Mouse (Mus musculus): ENCODE results near the gene Lrriq3. TPM values are rescaled to one million over a fixed set of nuclear protein-coding genes. Genes with fewer than 3 reads are reported as not detected.
A peak's percentile ranks its signal among the peaks of the same experiment; 100 is the strongest.

The Lrriq3 gene
- polyA plus RNA-seq, 1 experiment from 2014 or later, result 0.74 TPM

DNA sequence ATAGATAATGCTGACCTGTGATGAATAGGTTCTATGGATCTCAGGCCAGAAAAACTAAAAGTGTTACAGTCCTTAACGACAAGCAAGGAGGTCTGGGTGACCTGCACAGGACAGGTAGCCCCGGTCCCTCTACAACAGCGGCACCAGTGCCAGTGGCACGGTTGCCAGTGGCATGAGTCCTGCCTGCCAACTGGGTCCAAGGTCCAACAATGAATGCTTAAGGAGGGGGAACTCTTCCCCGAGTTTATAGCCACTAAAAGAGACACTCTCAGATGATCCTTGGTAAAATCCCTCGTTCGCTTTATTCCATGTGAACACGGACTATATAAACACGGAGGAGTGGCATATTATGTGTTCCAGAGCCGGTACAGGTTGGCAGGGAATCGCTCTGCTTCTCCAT lies 47.8 kb downstream of the Lrriq3 start:
- WGBS, result 85% methylated on average over 11 of the region's 11 CpGs
- H3K36me3 ChIP-seq, result no peaks in the 10 kb centered on the region

DNA sequence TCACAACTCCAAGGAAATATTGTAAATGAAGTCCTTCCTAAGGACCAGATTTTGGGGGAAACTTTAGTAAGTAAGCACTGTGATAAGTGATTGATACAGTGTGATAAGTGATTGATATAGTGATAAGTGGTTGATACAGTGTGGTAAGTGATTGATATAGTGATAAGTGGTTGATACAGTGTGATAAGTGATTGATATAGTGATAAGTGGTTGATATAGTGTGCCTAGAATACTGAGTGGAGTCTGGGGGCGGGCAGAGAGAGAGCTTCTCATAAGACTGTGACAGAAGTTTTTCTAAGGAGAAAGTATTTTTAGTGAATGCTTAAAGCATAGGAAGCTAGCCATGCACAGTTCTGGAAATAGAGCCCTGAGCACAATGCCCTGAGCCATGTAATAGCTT lies 51.1 kb downstream of the Lrriq3 start:
- Histone ChIP-seq H3K27me3 (ENCODE audit: insufficient read depth, poor library complexity, severe bottlenecking) (no peaks in the 10 kb centered on the region), H3K9me3 (no peaks in the 10 kb centered on the region), H3K4me1 (no peaks in the 10 kb centered on the region), H3K4me3 (no peak overlapping the region), H3K36me3 (no peaks in the 10 kb centered on the region), H3K27ac (no peak overlapping the region)
- DNase-seq (ENCODE audit: low spot score), result no peak
- WGBS, result 78% methylated on average over 1 of the region's 1 CpGs

More for the DNA sequence above, 47.8 kb downstream of the Lrriq3 start:
- DNase-seq (ENCODE audit: low spot score), result no peak
- Histone ChIP-seq H3K27ac (no peak overlapping the region), H3K9me3 (no peaks in the 10 kb centered on the region), H3K4me3 (no peak overlapping the region), H3K27me3 (ENCODE audit: insufficient read depth, poor library complexity, severe bottlenecking) (no peaks in the 10 kb centered on the region), H3K4me1 (no peaks in the 10 kb centered on the region)

DNA sequence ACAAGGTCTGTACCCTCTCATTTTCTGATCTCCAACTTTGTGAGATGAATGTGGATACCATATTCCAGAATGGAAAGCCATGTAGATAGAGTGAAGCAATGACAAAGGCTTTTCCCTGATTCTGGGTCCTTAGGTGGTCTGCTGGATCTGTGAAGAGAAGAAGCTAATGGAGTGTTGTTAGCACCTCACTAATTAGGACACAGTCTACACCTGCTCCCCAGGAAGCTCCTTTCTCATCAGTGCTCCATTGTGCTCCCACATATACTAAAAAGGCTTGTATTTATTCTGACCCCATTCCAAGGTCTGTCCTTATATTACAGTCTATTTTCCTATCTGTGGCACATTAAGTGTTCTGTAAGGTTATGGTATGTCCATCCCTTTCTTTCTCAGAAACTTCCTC lies 68.6 kb downstream of the Lrriq3 start:
- Histone ChIP-seq H3K4me3 (no peak overlapping the region), H3K9me3 (0 out of 2 replicates have a peak, but pooled peaks cover 3% of the 10 kb centered on the region), H3K36me3 (no peaks in the 10 kb centered on the region), H3K4me1 (no peaks in the 10 kb centered on the region), H3K27ac (no peak overlapping the region), H3K27me3 (ENCODE audit: insufficient read depth, poor library complexity, severe bottlenecking) (no peaks in the 10 kb centered on the region)
- DNase-seq (ENCODE audit: low spot score), result no peak

DNA sequence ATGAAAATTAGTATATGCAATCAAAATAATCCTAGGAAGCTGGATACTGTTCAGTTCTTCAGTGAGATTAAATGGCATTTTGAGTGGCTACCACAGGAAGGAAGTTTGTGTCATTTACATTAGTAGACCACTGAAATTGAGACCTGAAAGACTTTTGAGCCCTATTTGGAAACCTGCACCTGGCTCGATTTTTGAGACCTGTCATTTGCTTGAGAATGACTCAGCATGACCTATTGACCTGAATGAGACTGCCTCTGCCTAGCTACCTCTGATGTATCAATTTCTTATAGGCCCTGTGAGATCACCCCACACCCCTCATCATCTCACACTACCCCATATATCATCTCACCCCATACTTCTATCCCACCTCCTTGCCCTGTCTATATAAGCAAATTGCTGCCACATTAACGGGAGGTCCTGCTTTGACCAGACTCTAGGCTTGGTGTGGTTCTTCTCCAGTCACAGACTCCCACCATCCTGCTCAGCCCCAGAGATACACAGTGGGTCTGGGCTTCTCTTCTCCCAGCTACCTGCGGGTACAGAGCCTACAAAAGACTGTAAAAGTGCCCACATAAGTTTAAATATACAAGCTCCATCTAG lies 87.2 kb downstream of the Lrriq3 start:
- no peak for DNase-seq (ENCODE audit: low spot score)
- WGBS, result 74% methylated on average over 3 of the region's 3 CpGs
- H3K27me3 ChIP-seq (ENCODE audit: insufficient read depth, poor library complexity, severe bottlenecking), result no peaks in the 10 kb centered on the region
- H3K4me1 ChIP-seq, result no peaks in the 10 kb centered on the region
- no peak overlapping the region for H3K4me3 ChIP-seq
- no peak overlapping the region for H3K27ac ChIP-seq
- no peaks in the 10 kb centered on the region for H3K9me3 ChIP-seq
- no peaks in the 10 kb centered on the region for H3K36me3 ChIP-seq

DNA sequence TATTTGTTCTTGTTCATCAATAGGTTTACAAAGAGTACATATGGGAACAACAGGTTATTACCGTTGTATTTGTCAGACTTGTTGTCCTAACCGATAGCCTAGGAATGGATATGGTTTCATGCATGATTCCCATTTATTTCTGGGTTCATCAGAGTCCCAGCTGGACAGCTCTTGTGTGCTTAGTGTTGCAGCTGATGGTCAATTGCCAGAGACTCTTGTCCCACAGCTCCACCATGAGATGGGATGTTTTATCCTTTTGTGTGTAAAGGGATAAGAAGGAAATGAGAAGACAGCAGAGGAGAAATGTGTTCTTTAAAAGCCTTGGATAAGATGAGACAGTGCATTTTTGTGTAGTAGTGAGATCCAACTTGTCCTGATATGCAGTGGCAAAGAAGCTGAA lies 93.2 kb downstream of the Lrriq3 start:
- no peaks in the 10 kb centered on the region for H3K9me3 ChIP-seq
- H3K36me3 ChIP-seq, result no peaks in the 10 kb centered on the region
- no peak overlapping the region for H3K4me3 ChIP-seq
- DNase-seq (ENCODE audit: low spot score), result no peak
- no peaks in the 10 kb centered on the region for H3K27me3 ChIP-seq (ENCODE audit: insufficient read depth, poor library complexity, severe bottlenecking)
- H3K4me1 ChIP-seq, result no peaks in the 10 kb centered on the region
- no peak overlapping the region for H3K27ac ChIP-seq
- 79% methylated on average over 2 of the region's 2 CpGs for WGBS

DNA sequence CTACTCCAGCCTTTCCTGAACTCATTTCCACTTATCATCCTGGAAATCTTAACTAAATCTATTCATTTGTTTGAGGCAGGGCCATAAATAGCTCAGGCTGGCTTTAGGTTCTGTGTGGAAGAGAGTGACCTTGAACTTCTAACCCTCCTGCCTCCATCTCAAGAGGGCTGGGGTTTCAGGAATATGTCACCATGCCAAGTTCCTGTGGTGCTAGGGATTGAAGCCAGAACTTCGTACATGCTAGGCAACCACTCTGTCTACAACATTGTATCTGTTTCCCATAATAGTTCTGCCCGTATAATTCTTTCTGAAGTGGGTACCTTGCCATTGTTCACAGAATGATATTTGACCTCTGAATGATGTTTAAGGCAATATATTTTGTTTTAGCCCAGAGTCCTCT lies 95.6 kb downstream of the Lrriq3 start:
- no peak overlapping the region for H3K4me3 ChIP-seq
- H3K27ac ChIP-seq, result peak overlapping the region; percentile 47; the same call in 1 of the 2 replicates
- H3K4me1 ChIP-seq, result no peaks in the 10 kb centered on the region
- H3K36me3 ChIP-seq, result no peaks in the 10 kb centered on the region
- H3K9me3 ChIP-seq, result no peaks in the 10 kb centered on the region
- WGBS, result 52% methylated on average over 2 of the region's 2 CpGs
- no peaks in the 10 kb centered on the region for H3K27me3 ChIP-seq (ENCODE audit: insufficient read depth, poor library complexity, severe bottlenecking)
- DNase-seq (ENCODE audit: low spot score), result no peak

DNA sequence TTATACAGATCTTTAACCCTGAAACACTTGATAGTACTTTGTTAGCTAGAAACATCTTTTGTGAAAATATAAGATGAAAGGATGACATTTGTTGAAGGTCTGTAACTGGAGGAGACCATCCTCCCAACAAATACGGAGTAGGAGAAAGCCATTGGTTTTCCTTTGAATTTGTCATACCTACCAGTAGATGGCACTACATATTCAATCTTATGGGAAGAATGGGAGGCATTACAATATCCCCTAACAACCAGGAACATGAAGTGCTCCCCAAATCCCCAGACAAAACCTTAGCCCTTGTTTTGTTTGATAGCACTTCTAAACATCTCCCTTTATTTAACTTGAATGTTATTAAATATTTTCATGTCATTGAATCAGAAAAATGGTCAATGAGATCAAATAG lies 141.7 kb downstream of the Lrriq3 start:
- Histone ChIP-seq H3K9me3 (no peaks in the 10 kb centered on the region), H3K27me3 (ENCODE audit: insufficient read depth, poor library complexity, severe bottlenecking) (no peaks in the 10 kb centered on the region), H3K4me1 (no peaks in the 10 kb centered on the region), H3K4me3 (no peak overlapping the region), H3K27ac (no peak overlapping the region), H3K36me3 (no peaks in the 10 kb centered on the region)
- DNase-seq (ENCODE audit: low spot score), result no peak
- WGBS, result 9% methylated on average over 1 of the region's 1 CpGs

DNA sequence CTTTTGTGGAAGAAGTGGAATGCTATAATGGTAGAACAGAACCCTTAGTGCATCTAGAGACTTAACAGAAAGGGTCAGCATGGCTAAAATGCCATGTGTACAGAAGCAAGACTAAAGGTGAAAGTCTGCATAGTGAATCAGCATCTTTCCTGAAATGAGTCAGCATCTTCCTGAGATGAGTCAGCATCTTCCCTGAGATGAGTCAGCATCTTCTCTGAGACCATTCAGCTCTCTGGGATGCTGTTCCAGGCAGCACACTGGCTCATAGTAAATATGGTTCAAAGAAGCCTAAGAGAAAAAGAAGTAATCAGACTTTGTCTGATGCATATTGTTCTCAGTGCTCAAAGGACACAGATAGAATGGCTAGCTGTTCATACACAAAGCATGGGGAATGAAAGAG lies 142.3 kb downstream of the Lrriq3 start:
- Histone ChIP-seq H3K4me3 (no peak overlapping the region), H3K27ac (no peak overlapping the region), H3K4me1 (no peaks in the 10 kb centered on the region), H3K27me3 (ENCODE audit: insufficient read depth, poor library complexity, severe bottlenecking) (no peaks in the 10 kb centered on the region), H3K9me3 (no peaks in the 10 kb centered on the region), H3K36me3 (no peaks in the 10 kb centered on the region)
- no peak for DNase-seq (ENCODE audit: low spot score)

Other genes starting within 250 kb of the Lrriq3 start
- 14.2 and 34.0 TPM in 2 replicates for gene Tnni3k, start 38.0 kb upstream of the Lrriq3 start, polyA plus RNA-seq (2016; fragmentation: Nextera tagmentation; extraction: Ambion mirVana)
- gene Fpgt, start within 50 bp of the Lrriq3 start, polyA plus RNA-seq (2016; fragmentation: Nextera tagmentation; extraction: Ambion mirVana), result 11.3 and 12.2 TPM in 2 replicates